In genomic region chr19:49423059-49423900, GRCm38 (mm10) we compare ENCODE assay signal across 19 mouse cellular contexts.
A peak's percentile ranks its signal among the peaks of the same experiment; 100 is the strongest.
DNase-seq lines count a peak whose midpoint lies in the region; ATAC-seq lines count a peak whose summit lies in the region.
"Had no signal": no experiment of that assay in that cellular context is flagged by ENCODE, and none has a peak within 500 bp of the region (broad histone marks: within the 10 kb centered on the region; RNA-seq: fewer than 3 reads in every experiment).

No protein-coding gene starts in this region.

- H3K4me3 ChIP-seq in forebrain, embryonic 15.5 days = no peak overlapping the region
- no peak overlapping the region for H3K4me3 ChIP-seq in forebrain, embryonic 11.5 days (ENCODE audit: low read depth, low read length)
- H3K4me3 ChIP-seq in hindbrain, embryonic 15.5 days = no peak overlapping the region
- H3K4me3 ChIP-seq in hindbrain, embryonic 16.5 days (ENCODE audit: low read length) = no peak overlapping the region
- no peak overlapping the region for H3K4me3 ChIP-seq in limb, embryonic 13.5 days
- H3K4me3 ChIP-seq: embryonic facial prominence, embryonic 15.5 days; hindbrain, embryonic 10.5 days; intestine, embryonic 15.5 days; midbrain, embryonic 13.5 days had no signal

- no peak overlapping the region for H3K9ac ChIP-seq in forebrain, embryonic 15.5 days (replicated peaks)
- no peak overlapping the region for H3K9ac ChIP-seq in forebrain, embryonic 11.5 days (ENCODE audit: low read length)
- no peak overlapping the region for H3K9ac ChIP-seq in hindbrain, embryonic 15.5 days
- H3K9ac ChIP-seq in hindbrain, embryonic 16.5 days (ENCODE audit: low read depth, low read length) = no peak overlapping the region
- H3K9ac ChIP-seq in limb, embryonic 13.5 days = no peak overlapping the region
- H3K9ac ChIP-seq: embryonic facial prominence, embryonic 15.5 days; intestine, embryonic 15.5 days; liver, postnatal 0 days; midbrain, embryonic 13.5 days had no signal

- H3K4me1 ChIP-seq in forebrain, embryonic 15.5 days = peaks cover 14% of the 10 kb centered on the region; the same call in 1 of the 2 replicates
- no peaks in the 10 kb centered on the region for H3K4me1 ChIP-seq in forebrain, embryonic 11.5 days (replicated peaks; ENCODE audit: control insufficient read depth, insufficient read depth, low read length)
- H3K4me1 ChIP-seq in hindbrain, embryonic 15.5 days (replicated peaks) = no peaks in the 10 kb centered on the region
- no peaks in the 10 kb centered on the region; the same call in 1 of the 2 replicates for H3K4me1 ChIP-seq in hindbrain, embryonic 16.5 days (ENCODE audit: control insufficient read depth, insufficient read depth, low read depth, low read length)
- H3K4me1 ChIP-seq in limb, embryonic 13.5 days = peaks cover 16% of the 10 kb centered on the region
- H3K4me1 ChIP-seq: embryonic facial prominence, embryonic 15.5 days; hindbrain, embryonic 10.5 days; intestine, embryonic 15.5 days; midbrain, embryonic 13.5 days had no signal

- DNase-seq in forebrain, embryonic 11.5 days (ENCODE audit: low spot score) = no peak
- DNase-seq in Muller cell, postnatal 12 days (ENCODE audit: inconsistent ontology term) = peak; percentile 33
- DNase-seq in spleen, adult 18-20 months = no peak
- DNase-seq: adrenal gland, postnatal 14 days; B cell, adult 2 months; cerebellum, adult 8-10 months; gastrocnemius, postnatal 36 days; kidney, postnatal 4 days; liver, postnatal 0 days; retina, postnatal 1 day; thymus, postnatal 4 days had no signal

- WGBS in forebrain, embryonic 15.5 days = 35% methylated on average over 7 of the region's 7 CpGs
- 55% methylated on average over 7 of the region's 7 CpGs for WGBS in forebrain, embryonic 11.5 days
- 71% methylated on average over 7 of the region's 7 CpGs for WGBS in hindbrain, embryonic 15.5 days
- 64% methylated on average over 7 of the region's 7 CpGs for WGBS in hindbrain, embryonic 16.5 days
- WGBS in limb, embryonic 13.5 days = 46% methylated on average over 7 of the region's 7 CpGs

- ATAC-seq in forebrain, embryonic 15.5 days (replicated peaks) = peak; percentile 58; the same call in 1 of the 2 replicates
- ATAC-seq in forebrain, embryonic 11.5 days (replicated peaks; ENCODE audit: low FRiP score) = no peak
- no peak for ATAC-seq in hindbrain, embryonic 15.5 days (ENCODE audit: low FRiP score, low read depth)
- no peak for ATAC-seq in hindbrain, embryonic 16.5 days
- ATAC-seq in limb, embryonic 13.5 days (ENCODE audit: low FRiP score, low read depth) = peak; percentile 89
- ATAC-seq: intestine, embryonic 15.5 days; liver, postnatal 0 days; midbrain, embryonic 13.5 days had no signal

- H3K4me2 ChIP-seq in forebrain, embryonic 15.5 days (replicated peaks) = no peak overlapping the region
- no peak overlapping the region for H3K4me2 ChIP-seq in forebrain, embryonic 11.5 days (ENCODE audit: low read depth, low read length, severe bottlenecking)
- no peak overlapping the region for H3K4me2 ChIP-seq in hindbrain, embryonic 15.5 days
- no peak overlapping the region for H3K4me2 ChIP-seq in hindbrain, embryonic 16.5 days (ENCODE audit: low read length)
- no peak overlapping the region for H3K4me2 ChIP-seq in limb, embryonic 13.5 days (replicated peaks)
- H3K4me2 ChIP-seq: embryonic facial prominence, embryonic 15.5 days; intestine, embryonic 15.5 days; midbrain, embryonic 13.5 days had no signal

- H3K27me3 ChIP-seq in forebrain, embryonic 15.5 days = no peaks in the 10 kb centered on the region
- H3K27me3 ChIP-seq in forebrain, embryonic 11.5 days (ENCODE audit: control insufficient read depth, insufficient read depth, low read length) = no peaks in the 10 kb centered on the region
- H3K27me3 ChIP-seq in hindbrain, embryonic 15.5 days = no peaks in the 10 kb centered on the region
- no peaks in the 10 kb centered on the region for H3K27me3 ChIP-seq in hindbrain, embryonic 16.5 days (replicated peaks; ENCODE audit: control insufficient read depth, insufficient read depth, low read length)
- H3K27me3 ChIP-seq in limb, embryonic 13.5 days = no peaks in the 10 kb centered on the region
- H3K27me3 ChIP-seq: embryonic facial prominence, embryonic 15.5 days; intestine, embryonic 15.5 days; midbrain, embryonic 13.5 days had no signal

- no peak overlapping the region for H3K27ac ChIP-seq in forebrain, embryonic 15.5 days (replicated peaks)
- no peak overlapping the region for H3K27ac ChIP-seq in forebrain, embryonic 11.5 days (ENCODE audit: low read depth, low read length)
- 0 out of 2 replicates have a peak overlapping the region, but pooled peaks have one; percentile 29 for H3K27ac ChIP-seq in hindbrain, embryonic 15.5 days (replicated peaks)
- H3K27ac ChIP-seq in hindbrain, embryonic 16.5 days (ENCODE audit: low read depth, low read length) = no peak overlapping the region
- peak overlapping the region; percentile 70; the same call in 1 of the 2 replicates for H3K27ac ChIP-seq in limb, embryonic 13.5 days
- H3K27ac ChIP-seq: embryonic facial prominence, embryonic 15.5 days; hindbrain, embryonic 10.5 days; intestine, embryonic 15.5 days; midbrain, embryonic 13.5 days had no signal

- H3K9me3 ChIP-seq in forebrain, embryonic 15.5 days = no peaks in the 10 kb centered on the region
- no peaks in the 10 kb centered on the region for H3K9me3 ChIP-seq in forebrain, embryonic 11.5 days (ENCODE audit: control insufficient read depth, low read length)
- no peaks in the 10 kb centered on the region for H3K9me3 ChIP-seq in hindbrain, embryonic 15.5 days
- peaks cover 4% of the 10 kb centered on the region; the same call in 1 of the 2 replicates for H3K9me3 ChIP-seq in hindbrain, embryonic 16.5 days (ENCODE audit: control insufficient read depth, low read length)
- H3K9me3 ChIP-seq in limb, embryonic 13.5 days = 0 out of 2 replicates have a peak, but pooled peaks cover 4% of the 10 kb centered on the region
- H3K9me3 ChIP-seq: embryonic facial prominence, embryonic 15.5 days; hindbrain, embryonic 10.5 days; intestine, embryonic 15.5 days had no signal

- no peaks in the 10 kb centered on the region for H3K36me3 ChIP-seq in forebrain, embryonic 15.5 days
- no peaks in the 10 kb centered on the region for H3K36me3 ChIP-seq in forebrain, embryonic 11.5 days (ENCODE audit: control insufficient read depth, insufficient read depth, low read length)
- H3K36me3 ChIP-seq in hindbrain, embryonic 15.5 days = no peaks in the 10 kb centered on the region
- H3K36me3 ChIP-seq in hindbrain, embryonic 16.5 days (ENCODE audit: control insufficient read depth, insufficient read depth, low read length) = no peaks in the 10 kb centered on the region
- no peaks in the 10 kb centered on the region for H3K36me3 ChIP-seq in limb, embryonic 13.5 days
- H3K36me3 ChIP-seq: embryonic facial prominence, embryonic 15.5 days; hindbrain, embryonic 10.5 days; intestine, embryonic 15.5 days; midbrain, embryonic 13.5 days had no signal

Comparison
In these comparisons a context has a peak if more than half of its experiments do, and no peak if none do; other contexts are left out.
1. ATAC-seq: peak in forebrain, embryonic 15.5 days (single experiment) and limb, embryonic 13.5 days (single experiment); none in forebrain, embryonic 11.5 days (single experiment), hindbrain, embryonic 15.5 days (single experiment) and hindbrain, embryonic 16.5 days (single experiment).
2. H3K27ac ChIP-seq: peak in hindbrain, embryonic 15.5 days (single experiment) and limb, embryonic 13.5 days (single experiment); none in forebrain, embryonic 15.5 days (single experiment), forebrain, embryonic 11.5 days (single experiment) and hindbrain, embryonic 16.5 days (single experiment).